Mouse (Mus musculus) kidney, adult 2 months (tissue): Measurements from ENCODE around the gene Spast.

Source experiments
- CTCF ChIP-seq: fragments of 200-500 bp; conservative IDR thresholded peaks from 2 replicates; pipeline ENCODE4 v1.5.1; 2011; ENCODE audit warnings: low read depth, mild to moderate bottlenecking, control low read depth, low read length, moderate library complexity, mixed read lengths; ENCODE audit not compliant: insufficient read depth, insufficient read length
- POLR2A ChIP-seq: fragments of 200-500 bp; IDR thresholded peaks from one replicate; pipeline ENCODE4 v1.6.1; 2011; ENCODE audit warnings: low read depth, low read length, control low read depth

- TF ChIP-seq CTCF = 0 out of 2 replicates have a peak, but pooled peaks have one; percentile 6
- TF ChIP-seq POLR2A = no peak
These were observed 20.1 kb upstream of the Spast start for GRCm38 (mm10) chr17:74318721-74319120.
